Mouse (Mus musculus) heart, adult 8-10 months (tissue): ENCODE measurements around the gene Akr1cl. TPM values are rescaled to one million over a fixed set of nuclear protein-coding genes. Genes with fewer than 3 reads are reported as not detected.
A peak's percentile ranks its signal among the peaks of the same experiment; 100 is the strongest.
"Not testable (repeated sequence)": the region's sequence is repeated elsewhere in the genome, so short reads cannot be mapped to it uniquely, and the experiment has no call there.

Source experiments
- DNase-seq: peaks from one replicate; pipeline ENCODE4 v3.0.0; 2022; ENCODE audit warnings: low spot score
- total RNA-seq, 4 experiments: library from RNA; stranded (reverse); gene quantifications; 2 replicates each; pipeline ENCODE4 v1.2.4; 2022

Akr1cl gene
- total RNA-seq, result under 1 TPM in 1 of 4 experiments, not detected in 3; 0.37 TPM

- DNase-seq, result no peak
These were observed at the start of gene Akr1cl for GRCm38 (mm10) chr1:65032641-65033040. Akr1cl (minus strand) TSS chr1:65032759.

GRCm38 (mm10) chr1:65082188-65082587, 49.6 kb upstream of the Akr1cl start, which contains the start of gene Crygb:
Crygb (minus strand) TSS chr1:65082288.
- no peak for DNase-seq

- no peak for DNase-seq
These were observed 43.0 kb upstream of the Akr1cl start for GRCm38 (mm10) chr1:65075607-65076006.

DNA sequence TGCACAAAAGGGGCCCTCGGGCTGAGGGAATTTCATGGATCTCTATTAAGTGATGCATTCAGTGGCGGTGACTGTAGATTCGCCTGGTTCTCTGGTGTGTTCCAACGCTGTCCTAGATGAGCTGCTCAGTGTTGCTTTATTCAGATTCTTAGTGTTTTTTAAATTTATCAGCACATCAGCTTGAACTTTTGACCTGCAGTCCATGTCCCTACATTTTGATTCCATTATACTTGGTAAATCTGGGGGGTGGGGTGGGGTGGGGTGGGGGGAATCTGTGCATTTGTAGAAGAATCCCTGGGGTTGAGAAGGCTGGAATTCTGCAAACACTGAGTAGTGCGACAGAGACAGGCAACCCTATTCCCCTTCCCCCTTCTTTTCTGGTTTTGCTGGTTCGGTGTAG, 41.0 kb upstream of the Akr1cl start, which contains the start of gene Crygc:
Gene Crygc, minus strand, starts transcription at position 101 of the 400 bp plus-strand sequence.
- no peak for DNase-seq

- no peak for DNase-seq
These were observed 35.3 kb upstream of the Akr1cl start for GRCm38 (mm10) chr1:65067842-65068241.

DNA sequence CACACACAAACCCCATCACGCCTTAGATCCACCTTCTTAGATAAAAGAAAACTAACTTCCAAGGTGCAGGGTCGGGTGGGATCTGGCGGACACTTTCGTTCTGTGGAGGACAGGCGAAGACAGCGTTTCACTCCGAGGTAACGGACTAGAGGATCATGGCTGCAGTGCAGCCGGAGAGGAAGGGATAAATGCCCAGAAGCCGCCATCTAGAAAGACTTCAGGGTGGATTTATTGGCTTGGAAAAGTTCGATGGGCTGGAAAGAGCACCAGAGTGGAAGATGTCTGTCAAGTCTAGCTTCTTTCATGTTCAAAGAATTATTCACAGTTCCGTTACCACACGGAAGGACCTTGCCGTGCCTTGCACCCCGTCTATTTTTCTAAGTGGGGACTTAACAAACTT, 31.6 kb upstream of the Akr1cl start:
- no peak for DNase-seq

DNA sequence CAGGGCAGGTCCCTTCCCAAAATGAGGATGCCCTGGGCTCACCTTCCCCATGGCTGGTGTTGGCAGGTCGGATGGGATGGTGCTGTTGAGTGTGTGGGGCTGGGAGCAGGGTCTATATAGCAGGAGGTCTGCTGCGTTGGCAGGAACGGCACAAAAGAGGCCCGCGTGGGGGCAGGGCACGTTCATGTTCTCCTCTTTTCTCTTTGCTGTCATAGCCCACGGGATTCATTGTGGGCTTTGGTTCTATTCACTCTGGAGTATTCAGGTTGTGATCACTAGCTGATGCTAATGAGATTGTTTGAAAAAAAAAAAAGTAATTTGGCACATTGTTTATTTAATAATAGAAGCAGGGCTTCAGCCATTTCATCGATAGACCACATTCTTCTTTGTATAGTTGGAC, 30.8 kb upstream of the Akr1cl start, which contains the start of gene Crygd:
Gene Crygd, minus strand, starts transcription at position 101 of the 400 bp plus-strand sequence.
- no peak for DNase-seq

DNA sequence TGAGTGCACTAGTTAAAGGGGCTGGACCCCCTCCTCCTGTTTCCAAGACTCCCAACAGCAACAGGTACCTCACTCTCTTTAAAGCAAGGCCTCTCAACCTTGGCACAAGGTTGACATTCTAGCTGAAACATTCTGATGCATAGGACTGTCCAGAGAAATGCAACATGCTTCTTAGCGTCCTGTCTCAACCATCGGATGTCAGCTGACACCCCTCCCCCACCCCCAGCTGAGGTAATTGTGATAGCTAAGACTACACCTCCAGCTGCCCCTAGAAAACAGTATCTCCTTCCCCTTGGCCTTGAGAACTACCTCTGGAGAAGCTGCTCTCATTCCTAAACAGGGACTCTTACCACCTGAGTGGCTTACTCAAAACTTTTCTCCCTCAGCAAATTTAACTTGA, 19.6 kb upstream of the Akr1cl start:
- DNase-seq, result no peak

DNA sequence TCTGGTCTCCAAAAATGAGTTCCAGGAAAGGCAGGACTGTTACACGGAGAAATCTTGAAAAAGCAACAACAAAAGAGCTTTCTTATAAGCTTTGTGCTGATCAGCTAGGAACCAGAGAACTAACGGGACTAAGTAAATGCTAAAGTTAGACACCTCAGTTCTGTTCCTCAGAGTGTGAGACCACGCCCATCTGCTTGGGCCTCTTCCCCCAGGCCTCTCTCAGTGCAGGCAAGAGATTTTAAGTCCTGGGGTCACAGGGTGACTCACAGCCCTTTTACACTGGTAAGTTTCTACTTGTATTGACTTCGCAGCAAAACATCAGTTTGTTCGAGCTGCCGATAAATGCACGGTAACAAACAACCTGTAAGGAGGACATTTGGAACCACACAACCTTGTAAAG, 19.1 kb upstream of the Akr1cl start:
- DNase-seq, result no peak

- not testable (repeated sequence) for DNase-seq
These were observed 18.4 kb upstream of the Akr1cl start, which contains the start of gene Cryge for GRCm38 (mm10) chr1:65050952-65051351. Cryge (minus strand) TSS chr1:65051149.

DNA sequence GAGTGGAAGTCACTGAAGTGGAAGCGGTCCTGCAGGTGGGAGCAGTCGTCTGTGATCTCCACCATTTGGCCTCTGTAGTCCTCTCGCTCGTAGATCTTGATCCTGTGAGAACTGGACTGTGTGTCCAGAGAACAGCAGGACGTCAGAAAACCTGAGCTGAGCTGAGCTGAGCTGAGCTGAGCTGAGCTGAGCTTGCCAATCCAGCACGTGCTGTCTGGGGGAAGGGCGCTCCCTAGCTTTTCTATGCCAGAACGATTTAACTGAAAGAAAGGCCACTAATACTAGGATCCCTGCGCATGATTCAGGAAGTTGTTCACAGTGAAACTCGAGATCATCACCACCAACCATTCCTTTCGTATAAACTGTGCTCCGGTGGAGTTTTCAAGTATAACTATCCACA, 16.2 kb upstream of the Akr1cl start:
- DNase-seq, result no peak

DNA sequence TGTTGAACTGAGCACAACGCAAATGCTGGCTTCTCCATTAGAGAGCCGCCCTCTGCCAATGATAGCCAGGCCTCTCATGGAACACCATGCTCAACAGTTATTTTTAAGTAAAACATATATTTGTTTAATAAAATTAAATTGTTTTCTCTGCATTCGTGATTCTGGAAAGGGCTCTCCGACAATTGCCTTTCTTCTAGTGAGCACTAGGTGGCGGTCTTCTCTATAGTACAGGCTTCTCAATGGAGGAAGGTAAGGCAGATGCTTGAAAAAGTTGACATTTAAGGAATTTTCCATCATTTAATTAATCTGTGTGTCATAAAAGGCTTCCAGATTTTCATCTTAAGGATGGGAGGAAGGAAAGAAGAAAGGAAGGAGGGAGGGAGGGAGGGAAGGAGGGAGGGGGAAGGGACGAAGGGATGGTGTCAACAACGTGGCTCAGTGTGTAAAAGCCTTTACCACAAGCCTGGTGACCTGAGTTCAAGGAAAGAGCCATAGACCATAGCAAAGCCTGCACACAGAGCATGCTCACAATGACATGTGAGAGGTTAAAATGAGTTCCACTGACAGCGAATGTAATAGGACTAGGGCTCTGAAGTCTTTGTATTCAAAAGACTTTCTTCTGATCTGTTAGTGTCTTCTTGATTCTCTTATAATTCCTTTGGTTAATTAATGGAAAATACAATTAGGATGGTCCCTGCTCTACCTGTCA, 14.0 kb upstream of the Akr1cl start:
- DNase-seq, result peak; percentile 19

DNA sequence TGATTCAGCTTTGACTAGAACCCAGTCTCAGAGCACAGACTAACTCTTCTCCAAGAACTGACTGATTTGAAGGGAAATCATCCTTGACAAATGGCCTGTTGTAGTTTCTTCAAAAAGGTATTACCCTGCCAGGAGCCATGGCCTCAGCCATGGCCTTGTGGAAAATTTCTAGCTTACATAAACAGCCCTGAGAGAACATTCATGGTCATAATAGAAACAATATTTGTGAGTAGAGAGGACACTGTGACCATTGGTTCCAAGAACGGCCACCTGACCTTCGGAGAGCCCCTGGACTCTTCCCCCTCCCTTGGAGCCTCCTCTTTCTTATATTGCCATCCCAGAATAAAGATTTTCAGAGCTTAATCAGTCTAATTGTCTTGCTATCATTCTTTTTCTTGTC, 10.9 kb upstream of the Akr1cl start:
- no peak for DNase-seq

DNA sequence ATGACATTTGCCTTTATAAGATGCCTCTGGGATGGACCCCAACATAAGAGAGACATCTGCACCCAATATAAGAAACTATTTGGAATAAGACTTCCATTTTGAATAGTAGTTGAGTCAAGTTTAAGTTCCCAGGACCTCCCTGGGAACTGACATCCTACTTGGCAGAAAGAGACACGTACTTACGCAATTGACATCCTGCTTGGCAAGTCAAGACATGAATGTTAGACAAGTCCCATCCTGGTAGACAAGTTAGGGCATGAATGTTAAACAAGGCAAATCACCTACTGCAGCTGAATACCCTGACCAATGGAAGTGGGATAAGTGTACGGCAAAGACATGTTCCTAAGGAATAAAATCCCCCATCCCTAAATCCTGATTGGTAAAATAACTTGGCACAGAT, 9.3 kb upstream of the Akr1cl start:
- no peak for DNase-seq

DNA sequence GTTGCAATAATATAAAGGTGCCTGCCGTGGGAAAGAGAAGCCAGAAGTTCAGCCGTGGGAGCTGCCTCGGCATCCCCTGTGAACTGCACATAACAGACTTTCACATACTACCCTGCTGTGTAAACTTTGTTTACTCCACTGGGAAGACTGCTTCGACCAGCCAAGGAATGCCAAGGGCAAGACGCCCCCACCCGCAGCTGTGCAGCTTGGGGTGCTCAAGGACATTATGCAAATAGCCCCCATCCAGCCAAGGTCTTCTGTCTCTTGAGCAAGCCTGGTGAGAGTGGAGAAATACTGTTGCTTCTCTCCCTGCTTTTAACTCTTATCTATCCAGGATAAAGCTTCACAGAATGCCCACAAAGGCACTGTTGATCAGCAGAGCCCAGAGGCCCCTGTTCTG, 8.2 kb upstream of the Akr1cl start:
- no peak for DNase-seq

DNA sequence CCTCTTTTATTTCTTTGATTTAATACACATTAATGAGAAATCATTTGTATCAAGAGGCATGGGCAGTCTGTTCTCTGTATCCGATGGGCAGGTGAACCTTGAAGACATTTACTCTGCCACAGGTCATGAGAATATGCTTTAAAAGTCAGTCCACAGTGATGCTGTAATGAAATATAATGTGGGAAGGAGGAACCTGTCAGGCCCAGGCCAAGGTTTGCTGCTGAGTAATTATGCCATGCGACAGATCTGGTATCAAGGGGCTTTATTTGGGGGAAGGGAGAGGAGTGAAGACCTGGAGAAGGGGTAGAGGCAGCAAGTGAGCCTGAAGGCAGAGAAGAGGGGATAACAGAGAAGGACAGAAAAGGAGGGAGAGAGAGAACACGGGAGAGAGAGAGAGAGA, 7.1 kb upstream of the Akr1cl start:
- no peak for DNase-seq

DNA sequence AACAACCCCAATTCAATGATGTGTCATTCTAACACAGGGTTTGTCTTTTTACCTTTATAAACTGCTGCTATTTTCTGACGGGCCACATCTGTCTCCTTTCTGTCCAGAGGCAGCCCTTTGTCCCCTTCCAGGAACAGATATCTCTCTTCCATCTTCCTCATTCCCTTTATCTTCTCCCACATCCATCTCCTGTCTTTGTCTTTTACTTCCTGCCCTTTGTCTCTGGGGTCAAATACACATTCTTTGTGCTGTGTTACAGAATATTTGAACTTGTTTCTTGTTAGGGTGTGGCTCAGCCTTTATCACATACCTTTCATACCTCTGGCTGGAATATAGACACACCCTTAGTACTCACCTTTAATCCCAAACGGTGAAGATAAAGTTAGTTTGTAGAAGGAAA, 5.0 kb upstream of the Akr1cl start:
- DNase-seq, result no peak

DNA sequence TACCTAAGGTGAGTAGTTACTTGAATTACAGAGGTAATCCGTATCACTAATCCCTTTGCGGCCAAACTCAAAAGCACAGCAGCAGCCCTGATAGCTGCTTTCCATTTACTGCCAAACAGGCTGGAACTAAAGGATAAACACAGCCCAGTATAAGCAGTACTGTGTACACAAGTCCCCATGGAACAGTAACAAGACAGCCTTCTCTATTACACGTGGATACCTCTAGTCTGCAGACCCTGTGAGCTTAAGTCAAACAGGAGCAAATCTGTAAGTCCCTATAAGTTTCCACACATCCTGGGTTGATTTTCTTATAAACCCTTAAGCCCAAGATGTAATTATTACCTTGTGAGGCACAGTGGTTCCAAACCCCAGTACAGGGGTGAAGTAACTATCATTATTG, 3.0 kb upstream of the Akr1cl start:
- no peak for DNase-seq

GRCm38 (mm10) chr1:65028206-65028605, 4.4 kb downstream of the Akr1cl start:
- DNase-seq, result no peak

DNA sequence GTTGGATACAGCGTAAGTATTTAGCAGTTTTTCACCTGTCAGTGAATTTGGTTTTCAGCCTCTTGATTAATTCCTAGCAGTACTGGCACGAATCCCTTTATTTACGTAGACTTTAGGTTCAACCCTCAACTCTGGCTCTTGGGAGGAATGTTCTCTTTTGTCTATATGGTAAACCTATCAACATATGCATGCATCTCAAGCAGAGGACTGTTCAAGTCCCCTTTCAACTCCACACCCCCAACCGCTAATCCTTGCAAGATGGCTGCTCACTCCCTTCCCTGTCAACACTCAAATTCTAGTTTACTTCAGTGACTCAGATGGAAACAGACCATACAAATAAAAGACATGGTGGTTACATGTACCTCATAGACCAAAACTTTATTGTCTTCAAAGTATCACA, 19.8 kb downstream of the Akr1cl start:
- no peak for DNase-seq

GRCm38 (mm10) chr1:65010153-65010552, 22.4 kb downstream of the Akr1cl start:
- peak; percentile 67 for DNase-seq

DNA sequence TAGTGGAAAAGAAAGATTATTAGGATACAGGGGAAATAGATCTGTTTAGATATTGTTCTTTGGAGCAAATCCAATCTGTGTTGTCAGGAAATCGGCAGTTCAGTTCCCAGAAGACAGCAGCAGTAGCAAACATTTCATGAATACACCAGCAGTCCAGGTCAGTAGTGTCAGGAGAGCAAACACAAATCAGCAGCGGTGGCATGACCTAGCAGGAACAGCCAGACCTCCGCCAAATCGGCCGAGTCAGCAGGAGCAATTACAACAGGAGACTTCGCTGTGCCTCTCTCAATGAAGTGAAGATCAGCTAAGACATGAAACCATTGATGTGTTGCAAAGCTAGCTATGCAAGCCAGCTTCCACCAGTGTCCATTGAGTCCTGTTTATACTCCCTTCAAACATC, 27.0 kb downstream of the Akr1cl start:
- no peak for DNase-seq

- DNase-seq, result no peak
These were observed 28.0 kb downstream of the Akr1cl start for GRCm38 (mm10) chr1:65004526-65004925.

- no peak for DNase-seq
These were observed 39.4 kb downstream of the Akr1cl start for GRCm38 (mm10) chr1:64993206-64993605.
